Mouse (Mus musculus) CD4-positive, CD25-positive, alpha-beta regulatory T cell, adult 2 months (primary cell): ENCODE results near the gene Ctr9.

Source experiments
- DNase-seq: peaks from one replicate; pipeline ENCODE4 v3.0.0-alpha.2; 2012; ENCODE audit warnings: low read depth, low spot score

Gene Ctr9

GRCm38 (mm10) chr7:111028281-111029045 lies at the start of gene Ctr9:
Gene Ctr9 (plus strand): TSS chr7:111028951.
- peak; percentile 91 for DNase-seq

- no peak for DNase-seq
Measured at GRCm38 (mm10) chr7:110981036-110981435, 47.7 kb upstream of the Ctr9 start.

- DNase-seq: no peak
Measured at GRCm38 (mm10) chr7:110982053-110982705, 46.6 kb upstream of the Ctr9 start, which contains the start of gene Mrvi1. Gene Mrvi1 (minus strand): TSS chr7:110982461.

- DNase-seq: peak; percentile 49
Measured at GRCm38 (mm10) chr7:110982764-110983163, 46.0 kb upstream of the Ctr9 start.

GRCm38 (mm10) chr7:110983621-110984020 lies 45.1 kb upstream of the Ctr9 start:
- DNase-seq: no peak

GRCm38 (mm10) chr7:110985581-110986265 lies 43.0 kb upstream of the Ctr9 start:
- no peak for DNase-seq

- DNase-seq: no peak
Measured at GRCm38 (mm10) chr7:110988081-110988480, 40.7 kb upstream of the Ctr9 start.

- DNase-seq: no peak
Measured at GRCm38 (mm10) chr7:110989286-110989879, 39.4 kb upstream of the Ctr9 start.

- no peak for DNase-seq
Measured at GRCm38 (mm10) chr7:110990356-110991220, 38.2 kb upstream of the Ctr9 start.

GRCm38 (mm10) chr7:110991221-110991494 lies 37.6 kb upstream of the Ctr9 start:
- DNase-seq: no peak

GRCm38 (mm10) chr7:110998887-110999827 lies 29.6 kb upstream of the Ctr9 start:
- no peak for DNase-seq

GRCm38 (mm10) chr7:111004136-111004840 lies 24.5 kb upstream of the Ctr9 start:
- no peak for DNase-seq

- DNase-seq: peak; percentile 8
Measured at GRCm38 (mm10) chr7:111014039-111014605, 14.6 kb upstream of the Ctr9 start.

- DNase-seq: peak; percentile 93
Measured at GRCm38 (mm10) chr7:111014893-111015292, 13.9 kb upstream of the Ctr9 start.

- DNase-seq: no peak
Measured at GRCm38 (mm10) chr7:111015731-111016130, 13.0 kb upstream of the Ctr9 start.

GRCm38 (mm10) chr7:111016921-111017320 lies 11.8 kb upstream of the Ctr9 start:
- DNase-seq: no peak

GRCm38 (mm10) chr7:111020814-111021213 lies 7.9 kb upstream of the Ctr9 start:
- no peak for DNase-seq

- no peak for DNase-seq
Measured at GRCm38 (mm10) chr7:111024068-111024594, 4.6 kb upstream of the Ctr9 start.

GRCm38 (mm10) chr7:111024912-111025311 lies 3.8 kb upstream of the Ctr9 start:
- no peak for DNase-seq
